Mouse (Mus musculus): ENCODE data around the gene Sntb2.
"Not testable (repeated sequence)": the region's sequence is repeated elsewhere in the genome, so short reads cannot be mapped to it uniquely, and the experiment has no call there.

The Sntb2 gene

GRCm38 (mm10) chr8:106973526-106973925 is 38.0 kb downstream of the Sntb2 start:
- not testable (repeated sequence) for DNase-seq

- DNase-seq, result no peak
Observed at GRCm38 (mm10) chr8:106974754-106975153, 39.2 kb downstream of the Sntb2 start.

- DNase-seq, result no peak
Observed at GRCm38 (mm10) chr8:106975764-106976163, 40.2 kb downstream of the Sntb2 start.

DNA sequence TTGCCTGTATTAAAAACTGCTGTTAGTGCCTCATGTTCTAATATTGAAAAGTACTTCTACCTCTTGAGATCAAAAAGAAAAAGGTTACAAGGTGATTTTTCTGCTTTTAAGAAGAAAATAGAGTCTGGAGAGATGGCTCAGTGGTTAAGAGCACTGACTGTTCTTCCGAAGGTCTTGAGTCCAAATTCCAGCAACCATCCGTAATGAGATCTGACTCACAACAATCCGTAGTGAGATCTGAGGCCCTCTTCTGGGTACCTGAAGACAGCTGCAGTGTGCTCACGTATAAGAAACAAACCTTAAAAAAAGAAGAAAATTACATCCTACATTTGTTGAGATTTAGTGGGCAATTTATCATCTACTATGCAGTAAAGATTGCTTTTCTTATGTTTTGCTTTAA is 40.9 kb downstream of the Sntb2 start:
- no peak for DNase-seq

GRCm38 (mm10) chr8:106978755-106979251 is 43.3 kb downstream of the Sntb2 start:
- peak; percentile 23 for DNase-seq

GRCm38 (mm10) chr8:106985404-106985821 is 49.9 kb downstream of the Sntb2 start:
- peak; percentile 25 for DNase-seq

GRCm38 (mm10) chr8:106985951-106986350 is 50.4 kb downstream of the Sntb2 start:
- DNase-seq, result no peak

DNA sequence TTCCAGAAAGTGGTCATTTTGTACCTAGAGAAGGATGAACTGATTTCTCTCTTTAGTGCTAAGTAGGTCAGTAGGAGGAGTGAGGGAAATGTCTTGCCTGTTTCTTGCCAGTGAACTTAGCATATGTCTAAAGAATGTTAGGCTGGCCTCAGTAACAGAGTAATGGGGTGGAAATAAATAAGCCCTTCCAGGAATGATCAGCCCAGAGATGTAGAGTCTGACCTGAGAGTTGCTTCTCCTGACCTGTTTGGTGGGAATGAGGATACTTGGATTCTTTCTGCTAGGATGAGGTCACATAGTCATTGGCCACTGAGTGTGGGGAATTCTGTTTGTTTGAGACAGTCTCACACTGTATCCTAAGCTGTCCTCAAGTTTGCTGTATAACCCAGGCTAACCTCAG is 52.0 kb downstream of the Sntb2 start:
- DNase-seq, result no peak

DNA sequence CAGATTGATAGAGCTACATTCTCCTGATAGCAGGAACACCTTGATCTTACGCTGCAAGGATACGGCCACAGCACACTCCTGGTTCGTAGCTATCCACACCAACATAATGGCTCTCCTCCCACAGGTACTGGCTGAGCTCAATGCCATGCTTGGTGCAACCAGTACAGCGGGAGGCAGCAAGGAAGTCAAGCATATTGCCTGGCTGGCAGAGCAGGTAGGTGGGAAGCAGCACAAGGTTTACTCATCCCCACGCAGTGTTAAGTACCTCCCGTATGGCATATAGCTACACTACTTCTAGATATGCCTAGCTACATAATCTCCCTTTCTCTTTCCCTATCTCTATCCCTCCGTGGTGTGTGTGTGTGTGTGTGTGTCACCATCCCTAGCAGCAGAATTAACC is 55.8 kb downstream of the Sntb2 start:
- DNase-seq, result peak; percentile 57

DNA sequence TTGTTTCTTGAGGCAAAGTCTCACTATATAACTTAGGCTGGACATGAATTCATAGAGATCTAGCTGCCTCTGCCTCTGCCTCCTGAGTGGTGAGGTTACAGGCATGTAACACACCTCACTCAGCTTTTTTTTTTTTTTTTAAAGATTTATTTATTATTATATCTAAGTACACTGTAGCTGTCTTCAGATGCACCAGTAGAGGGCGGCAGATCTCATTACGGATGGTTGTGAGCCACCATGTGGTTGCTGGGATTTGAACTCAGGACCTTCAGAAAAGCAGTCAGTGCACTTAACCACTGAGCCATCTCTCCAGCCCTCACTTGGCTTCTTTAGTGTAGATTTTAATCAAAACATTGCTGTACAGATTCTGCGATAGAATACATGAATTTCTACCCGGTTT is 60.8 kb downstream of the Sntb2 start:
- not testable (repeated sequence) for DNase-seq

GRCm38 (mm10) chr8:106997416-106997815 is 61.9 kb downstream of the Sntb2 start:
- DNase-seq, result no peak

GRCm38 (mm10) chr8:106999068-106999467 is 63.5 kb downstream of the Sntb2 start:
- DNase-seq, result no peak

- DNase-seq, result peak; percentile 87
Observed at GRCm38 (mm10) chr8:107002532-107002931, 67.0 kb downstream of the Sntb2 start.

GRCm38 (mm10) chr8:107007795-107008194 is 72.2 kb downstream of the Sntb2 start:
- peak; percentile 49 for DNase-seq

DNA sequence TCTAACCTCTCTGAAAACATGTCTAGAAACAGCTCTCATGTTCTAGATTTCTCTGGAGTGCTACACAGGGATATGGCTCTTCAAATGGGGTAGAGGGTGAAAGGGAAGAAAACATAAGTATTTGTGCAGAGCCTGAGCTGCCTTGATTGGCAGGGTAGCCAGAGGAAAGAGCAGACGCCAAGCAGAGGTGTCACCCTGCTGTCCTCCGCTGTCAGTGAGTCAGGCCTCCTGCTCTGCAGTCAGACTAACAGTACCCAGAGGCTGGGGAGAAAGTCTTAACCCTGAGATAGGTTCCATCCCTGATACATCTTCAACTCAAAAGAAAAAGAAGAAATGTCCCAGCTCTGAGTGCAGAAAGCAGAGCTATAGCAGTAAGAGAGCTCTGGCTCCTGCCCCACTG is 77.1 kb downstream of the Sntb2 start:
- DNase-seq, result no peak

DNA sequence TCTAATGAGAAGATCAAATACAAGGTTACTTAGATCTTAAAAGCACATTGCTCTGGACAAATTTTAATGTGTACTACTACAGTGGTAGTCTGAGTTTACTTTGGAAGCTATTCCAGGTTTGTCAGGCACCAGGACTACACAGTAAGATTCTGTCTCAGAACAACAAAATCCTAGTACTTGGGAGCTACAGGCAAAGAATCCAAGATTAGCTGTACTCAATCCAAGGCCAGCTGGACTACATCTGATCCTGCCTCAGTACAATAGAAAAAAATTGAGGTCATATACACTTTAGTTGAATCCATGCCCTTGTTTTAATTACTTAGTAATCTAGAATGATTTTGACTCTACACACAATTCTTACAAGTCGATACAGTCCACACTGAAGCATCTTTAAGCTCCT is 79.4 kb downstream of the Sntb2 start:
- no peak for DNase-seq

GRCm38 (mm10) chr8:107023479-107023878 is 87.9 kb downstream of the Sntb2 start:
- no peak for DNase-seq

- no peak for DNase-seq
Observed at GRCm38 (mm10) chr8:107029310-107029709, 93.8 kb downstream of the Sntb2 start.

DNA sequence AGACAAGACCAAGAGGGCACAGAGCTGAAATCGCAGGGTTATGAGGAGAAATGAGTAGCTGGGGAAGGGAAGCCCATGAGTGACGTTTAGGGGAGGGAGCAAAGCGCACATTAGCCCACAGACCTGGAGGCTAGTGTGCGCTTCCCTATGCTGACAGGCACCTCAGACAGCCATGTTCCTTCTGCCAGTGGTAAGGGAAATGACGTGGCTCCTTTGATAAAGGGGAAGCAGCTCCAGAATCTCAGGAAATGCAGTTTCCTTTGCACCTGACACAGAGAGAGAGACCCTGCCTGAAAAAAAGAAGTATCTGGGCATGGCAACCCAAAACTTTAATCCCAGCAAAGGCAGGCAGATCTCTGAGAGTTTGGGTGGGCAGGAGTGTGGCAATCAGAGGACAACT is 94.5 kb downstream of the Sntb2 start:
- DNase-seq, result no peak

GRCm38 (mm10) chr8:107030650-107031576 is 95.4 kb downstream of the Sntb2 start, which contains the start of gene Vps4a:
Gene Vps4a, plus strand, starts transcription at chr8:107031222.
- DNase-seq, result peak; percentile 95

- DNase-seq, result no peak
Observed at GRCm38 (mm10) chr8:107031577-107032090, 96.1 kb downstream of the Sntb2 start.

DNA sequence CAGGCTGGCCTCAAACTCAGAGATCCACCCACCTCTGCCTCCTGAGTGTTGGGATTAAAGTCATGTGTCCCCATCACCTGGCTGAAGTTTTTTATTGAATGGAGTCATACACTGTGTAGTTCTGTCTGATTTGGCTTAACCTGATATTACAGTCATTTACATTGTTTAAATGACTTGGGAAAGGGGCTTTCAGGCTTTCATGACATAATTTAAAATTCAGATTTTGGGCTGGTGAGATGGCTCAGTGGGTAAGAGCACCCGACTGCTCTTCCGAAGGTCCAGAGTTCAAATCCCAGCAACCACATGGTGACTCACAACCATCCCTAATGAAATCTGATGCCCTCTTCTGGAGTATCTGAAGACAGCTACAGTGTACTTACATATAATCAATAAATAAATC is 98.1 kb downstream of the Sntb2 start:
- DNase-seq, result not testable (repeated sequence)

DNA sequence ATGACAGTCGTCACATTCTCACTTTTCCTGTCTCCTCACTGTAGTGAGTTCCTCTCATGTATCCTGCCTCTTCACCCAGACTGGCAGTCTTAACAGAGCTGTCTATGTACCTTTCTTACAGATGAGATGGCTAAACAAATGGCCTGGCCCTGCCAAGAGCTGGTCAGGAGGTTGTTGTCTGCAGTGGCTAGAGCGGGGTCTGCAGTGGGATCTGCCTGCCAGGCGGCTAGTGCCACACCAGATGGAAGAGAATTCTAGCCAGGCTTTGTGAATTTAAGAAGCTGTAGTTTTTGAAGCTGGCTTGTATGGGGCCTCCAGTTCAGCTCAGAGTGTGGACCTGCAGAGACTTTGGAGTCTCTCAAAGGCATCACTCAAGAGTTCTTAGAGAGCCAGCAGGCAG is 100.1 kb downstream of the Sntb2 start:
- DNase-seq, result no peak

GRCm38 (mm10) chr8:107036626-107037025 is 101.1 kb downstream of the Sntb2 start:
- no peak for DNase-seq
